26 mouse cellular contexts compared by ENCODE assay signal in the genomic region with DNA sequence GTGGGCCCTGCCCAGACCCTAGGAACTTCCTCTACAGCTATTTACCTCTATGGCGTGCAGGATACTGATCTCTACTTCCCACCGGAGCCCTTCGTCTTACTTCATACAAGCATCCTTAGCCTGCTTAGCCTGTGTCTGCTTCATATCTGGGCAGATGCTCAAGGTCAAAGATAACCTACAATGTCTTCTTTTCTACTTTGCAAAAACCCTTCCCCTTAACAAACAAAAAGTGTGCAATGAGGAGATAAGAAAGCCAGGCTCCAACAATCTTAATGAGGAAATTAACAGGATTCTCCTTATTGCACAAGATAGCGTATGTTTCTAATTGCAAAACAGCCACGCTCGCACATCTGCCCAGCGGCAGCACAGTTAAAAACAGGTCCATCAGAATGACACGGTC.
DNase-seq lines count a peak whose midpoint lies in the region; ATAC-seq lines count a peak whose summit lies in the region.
"Had no signal": no experiment of that assay in that cellular context is flagged by ENCODE, and none has a peak within 500 bp of the region (broad histone marks: within the 10 kb centered on the region; RNA-seq: fewer than 3 reads in every experiment).

No protein-coding gene starts in this region.

- no peak overlapping the region for H3K4me3 ChIP-seq in liver, embryonic 15.5 days (replicated peaks)
- H3K4me3 ChIP-seq in forebrain, embryonic 14.5 days (ENCODE audit: low read depth, low read length), result no peak overlapping the region
- H3K4me3 ChIP-seq: embryonic facial prominence, embryonic 15.5 days; heart, embryonic 15.5 days; hindbrain, embryonic 15.5 days; limb, embryonic 12.5 days; myocyte; neural tube, embryonic 13.5 days; stomach, embryonic 15.5 days had no signal

- H3K36me3 ChIP-seq in liver, embryonic 15.5 days (replicated peaks), result peaks cover 85% of the 10 kb centered on the region
- peaks cover 30% of the 10 kb centered on the region for H3K36me3 ChIP-seq in forebrain, embryonic 14.5 days (ENCODE audit: control insufficient read depth, insufficient read depth, low read length)

- peak; percentile 84 for ATAC-seq in granulocyte monocyte progenitor cell, adult 5-6 weeks (replicated peaks; ENCODE audit: poor library complexity, severe bottlenecking)
- peak; percentile 53 for ATAC-seq in liver, embryonic 15.5 days (ENCODE audit: insufficient read depth)
- ATAC-seq in forebrain, embryonic 14.5 days, result no peak
- ATAC-seq: forebrain, embryonic 16.5 days; midbrain, embryonic 16.5 days; Patski had no signal

- H3K4me2 ChIP-seq in liver, embryonic 15.5 days, result no peak overlapping the region
- no peak overlapping the region for H3K4me2 ChIP-seq in forebrain, embryonic 14.5 days (ENCODE audit: low read length)
- H3K4me2 ChIP-seq: embryonic facial prominence, embryonic 15.5 days; heart, embryonic 15.5 days; hindbrain, embryonic 15.5 days; limb, embryonic 12.5 days; neural tube, embryonic 13.5 days; stomach, embryonic 15.5 days had no signal

- intact Hi-C loops in heart, postnatal 10 days (cut with DNase I), result no loop called here

- no peak overlapping the region for H3K27ac ChIP-seq in liver, embryonic 15.5 days (replicated peaks)
- H3K27ac ChIP-seq in forebrain, embryonic 14.5 days (ENCODE audit: low read depth, low read length), result no peak overlapping the region
- H3K27ac ChIP-seq: embryonic facial prominence, embryonic 15.5 days; heart, embryonic 15.5 days; hindbrain, embryonic 15.5 days; kidney, postnatal 0 days; limb, embryonic 12.5 days; stomach, embryonic 15.5 days had no signal

- H3K4me1 ChIP-seq in liver, embryonic 15.5 days (replicated peaks), result peaks cover 20% of the 10 kb centered on the region
- H3K4me1 ChIP-seq in forebrain, embryonic 14.5 days (ENCODE audit: control insufficient read depth, insufficient read depth, low read length), result peaks cover 10% of the 10 kb centered on the region; the same call in 1 of the 2 replicates
- H3K4me1 ChIP-seq: embryonic facial prominence, embryonic 15.5 days; limb, embryonic 12.5 days; stomach, embryonic 15.5 days had no signal

- no peaks in the 10 kb centered on the region for H3K27me3 ChIP-seq in liver, embryonic 15.5 days
- no peaks in the 10 kb centered on the region for H3K27me3 ChIP-seq in forebrain, embryonic 14.5 days (replicated peaks; ENCODE audit: control insufficient read depth, insufficient read depth, low read length)
- H3K27me3 ChIP-seq: embryonic facial prominence, embryonic 15.5 days; heart, embryonic 15.5 days; hindbrain, embryonic 15.5 days; limb, embryonic 12.5 days; neural tube, embryonic 13.5 days; Patski; stomach, embryonic 15.5 days had no signal

- no peak overlapping the region for H3K9ac ChIP-seq in liver, embryonic 15.5 days
- H3K9ac ChIP-seq in forebrain, embryonic 14.5 days (ENCODE audit: low read length), result no peak overlapping the region
- H3K9ac ChIP-seq: embryonic facial prominence, embryonic 15.5 days; heart, embryonic 15.5 days; hindbrain, embryonic 15.5 days; limb, embryonic 12.5 days; neural tube, embryonic 13.5 days; stomach, embryonic 15.5 days had no signal

- no peaks in the 10 kb centered on the region for H3K9me3 ChIP-seq in liver, embryonic 15.5 days (replicated peaks)
- no peaks in the 10 kb centered on the region for H3K9me3 ChIP-seq in forebrain, embryonic 14.5 days (replicated peaks; ENCODE audit: control insufficient read depth, low read length)
- H3K9me3 ChIP-seq: embryonic facial prominence, embryonic 15.5 days; heart, embryonic 15.5 days; hindbrain, embryonic 15.5 days; stomach, embryonic 15.5 days had no signal

- peak; percentile 9 for DNase-seq in MN1 (ENCODE audit: low spot score)
- no peak for DNase-seq in forebrain, embryonic 14.5 days (ENCODE audit: low spot score)
- no peak for DNase-seq in thymus, postnatal 10 days (ENCODE audit: low spot score in 2 of 2)
- no peak for DNase-seq in cerebellum, adult 11-12 months
- no peak for DNase-seq in heart, postnatal 10 days
- DNase-seq: adrenal gland, postnatal 36 days; gastrocnemius, postnatal 36 days; kidney, adult 2 months; lung, adult 2 months; lung, postnatal 14 days; right cerebral cortex, adult 18-20 months; thymus, adult 18-20 months; thymus, postnatal 4 days had no signal

- WGBS in liver, embryonic 15.5 days (ENCODE audit: insufficient replicate concordance), result 17% methylated on average over 8 of the region's 8 CpGs
- 90% methylated on average over 8 of the region's 8 CpGs for WGBS in forebrain, embryonic 14.5 days
